Mouse (Mus musculus) stomach, postnatal 0 days (tissue): ENCODE measurements around the gene Pax8.

Experiments
- CTCF ChIP-seq: IDR thresholded peaks from 2 replicates; pipeline ENCODE4 v1.5.1; 2016; ENCODE audit warnings: antibody characterized with exemption, low read depth, mild to moderate bottlenecking, moderate library complexity
- EP300 ChIP-seq: optimal IDR thresholded peaks from 2 replicates; pipeline ENCODE3; 2016; ENCODE audit warnings: antibody characterized with exemption

GRCm38 (mm10) chr2:24434670-24435069, 40.7 kb downstream of the Pax8 start:
- TF ChIP-seq EP300 (no peak), CTCF (no peak)
